Mouse (Mus musculus) heart, postnatal 0 days (tissue): Measurements from ENCODE around the gene Rab10.

ENCODE experiments used
- CTCF ChIP-seq: IDR thresholded peaks from 2 replicates; pipeline ENCODE4 v1.5.1; 2016; ENCODE audit warnings: antibody characterized with exemption, control low read depth, low read depth
- EP300 ChIP-seq: IDR thresholded peaks from 2 replicates; pipeline ENCODE4 v1.6.1; 2016; ENCODE audit warnings: antibody characterized with exemption, low read depth

DNA sequence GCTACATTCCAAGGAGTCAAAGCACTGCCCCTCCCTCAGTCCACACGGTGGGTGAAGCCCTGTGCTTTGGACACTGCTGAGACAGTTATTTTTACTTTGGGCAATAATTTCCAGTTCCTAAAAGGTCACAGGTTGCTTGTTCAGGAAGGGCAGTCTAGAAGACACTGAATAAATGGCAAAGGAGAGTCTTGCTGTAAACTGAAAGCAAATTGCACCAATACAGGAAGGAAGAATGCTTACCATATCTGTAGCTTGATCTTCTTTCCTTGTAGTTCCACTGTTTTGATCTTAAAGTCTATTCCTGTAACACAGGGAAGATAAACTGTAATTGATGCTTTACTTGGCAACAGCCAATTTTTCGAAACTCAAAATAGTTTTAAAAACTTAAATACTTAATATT lies 45.3 kb downstream of the Rab10 start:
- TF ChIP-seq EP300 (no peak), CTCF (no peak)
